Mouse (Mus musculus) activated CD4-positive, CD25-positive, alpha-beta regulatory T cell, adult 9 weeks (primary cell): ENCODE data around the gene Olfr1080. TPM values are rescaled to one million over a fixed set of nuclear protein-coding genes. Genes with fewer than 3 reads are reported as not detected.

ENCODE experiments used
- polyA plus RNA-seq: library from polyadenylated mRNA; unstranded; fragments of 100-300 nt; shearing (Covaris generic); gene quantifications from one replicate; pipeline ENCODE4 v1.2.1, GENCODE M21; 2017

Olfr1080 gene
- polyA plus RNA-seq = not detected

DNA sequence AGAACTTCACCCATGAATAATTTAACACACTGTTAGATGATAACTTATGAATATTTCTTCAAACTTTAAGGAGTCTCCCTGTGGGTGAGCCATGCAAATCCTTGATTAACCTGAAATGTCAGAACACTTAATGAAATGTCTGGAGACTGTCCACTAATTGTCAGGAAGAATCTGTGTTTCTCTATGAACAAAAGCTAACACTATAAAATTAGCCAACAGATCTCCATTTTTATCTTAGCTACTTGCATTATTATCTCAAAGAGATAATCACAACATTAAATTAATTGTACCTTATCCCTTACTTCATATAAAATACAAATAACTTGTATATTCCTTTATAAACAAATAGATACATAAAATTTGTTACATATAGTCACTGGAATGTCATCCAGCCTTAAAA, at the start of gene Olfr1080:
TSS of gene Olfr1080 (minus strand) at position 101 of the 400 bp plus-strand sequence.

DNA sequence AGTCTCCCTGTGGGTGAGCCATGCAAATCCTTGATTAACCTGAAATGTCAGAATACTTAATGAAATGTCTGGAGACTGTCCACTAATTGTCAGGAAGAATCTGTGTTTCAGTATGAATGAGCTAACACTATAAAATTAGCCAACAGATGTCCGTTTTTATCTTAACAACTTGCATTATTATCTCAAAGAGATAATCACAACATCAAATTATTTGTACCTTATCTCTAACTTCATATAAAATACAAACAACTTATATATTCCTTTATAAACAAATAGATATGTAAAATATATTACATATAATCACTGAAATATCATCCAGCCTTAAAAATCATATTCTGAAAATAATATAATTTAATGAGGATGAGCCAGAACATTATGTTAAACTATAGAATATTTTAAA, 40.8 kb upstream of the Olfr1080 start, which contains the start of gene Olfr1082:
TSS of gene Olfr1082 (minus strand) at position 101 of the 400 bp plus-strand sequence.

DNA sequence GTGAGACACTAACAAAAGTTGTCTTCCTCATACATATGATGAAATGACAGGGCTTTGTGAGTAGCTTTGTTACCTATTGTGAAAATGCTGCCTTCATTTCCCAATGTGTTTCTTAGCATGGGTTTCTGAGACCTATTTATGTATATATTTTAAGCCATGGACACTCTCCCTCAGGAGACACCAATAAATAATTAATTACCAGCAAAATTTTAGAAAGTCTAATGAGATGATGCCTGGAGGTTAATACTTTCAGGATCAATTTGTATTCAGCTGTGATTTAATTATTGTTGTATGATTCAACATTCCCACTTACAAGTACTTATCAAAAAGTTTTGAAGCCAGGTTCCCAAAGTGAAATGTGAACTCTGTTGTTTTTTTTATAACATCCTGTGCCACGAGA, 15.7 kb downstream of the Olfr1080 start, which contains the start of gene Olfr1079:
TSS of gene Olfr1079 (minus strand) at position 101 of the 400 bp plus-strand sequence.

DNA sequence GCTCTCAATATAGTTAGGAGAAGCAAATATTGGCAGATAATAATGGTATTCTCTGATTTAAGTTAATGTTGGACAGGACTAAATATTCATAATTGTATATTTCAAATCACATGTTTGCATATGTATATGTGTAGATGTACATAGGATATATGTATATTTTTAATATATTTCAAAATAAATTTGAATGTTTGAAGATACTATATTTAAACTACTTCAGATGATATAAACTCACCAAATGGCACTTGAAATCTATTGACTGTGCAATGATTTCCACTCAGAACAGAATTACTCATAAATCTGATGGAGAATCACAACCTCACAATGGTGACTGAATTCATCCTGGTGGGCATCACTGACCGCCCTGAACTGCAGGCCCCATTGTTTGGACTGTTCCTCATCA, 49.9 kb downstream of the Olfr1080 start, which contains the start of gene Olfr1076:
TSS of gene Olfr1076 (plus strand) at position 301 of the 400 bp plus-strand sequence.

Other genes with a start within 250 kb of the Olfr1080 start
- gene Olfr1053, start 243.0 kb downstream of the Olfr1080 start, polyA plus RNA-seq = not detected
- not detected for gene Olfr1054, start 222.8 kb downstream of the Olfr1080 start, polyA plus RNA-seq
- gene Olfr1055, start 208.0 kb downstream of the Olfr1080 start, polyA plus RNA-seq = not detected
- gene Olfr1056, start 195.8 kb downstream of the Olfr1080 start, polyA plus RNA-seq = not detected
- not detected for gene Olfr1057, start 179.8 kb downstream of the Olfr1080 start, polyA plus RNA-seq
- not detected for gene Olfr1058, start 169.7 kb downstream of the Olfr1080 start, polyA plus RNA-seq
- not detected for gene Olfr1061, start 144.2 kb downstream of the Olfr1080 start, polyA plus RNA-seq
- not detected for gene Olfr1062, start 131.5 kb downstream of the Olfr1080 start, polyA plus RNA-seq
- not detected for gene Olfr1065, start 107.6 kb downstream of the Olfr1080 start, polyA plus RNA-seq
- gene Olfr1066, start 102.0 kb downstream of the Olfr1080 start, polyA plus RNA-seq = not detected
- not detected for gene Olfr228, start 70.8 kb downstream of the Olfr1080 start, polyA plus RNA-seq
- gene Olfr1076, start 49.8 kb downstream of the Olfr1080 start, polyA plus RNA-seq = not detected
- gene Olfr1079, start 15.8 kb downstream of the Olfr1080 start, polyA plus RNA-seq = not detected
- gene Olfr1082, start 40.7 kb upstream of the Olfr1080 start, polyA plus RNA-seq = not detected
- gene Olfr1084, start 81.5 kb upstream of the Olfr1080 start, polyA plus RNA-seq = not detected
- gene Olfr1085, start 103.8 kb upstream of the Olfr1080 start, polyA plus RNA-seq = not detected
- not detected for gene Olfr1086, start 121.9 kb upstream of the Olfr1080 start, polyA plus RNA-seq
- gene Olfr1087, start 140.2 kb upstream of the Olfr1080 start, polyA plus RNA-seq = not detected
- gene Olfr1089, start 175.5 kb upstream of the Olfr1080 start, polyA plus RNA-seq = not detected
- gene Olfr1090, start 200.8 kb upstream of the Olfr1080 start, polyA plus RNA-seq = not detected
- gene Olfr1093, start 224.2 kb upstream of the Olfr1080 start, polyA plus RNA-seq = not detected